Mouse (Mus musculus) forebrain, embryonic 13.5 days (tissue): ENCODE data around the gene Degs1. TPM values are rescaled to one million over a fixed set of nuclear protein-coding genes. Genes with fewer than 3 reads are reported as not detected.
A peak's percentile ranks its signal among the peaks of the same experiment; 100 is the strongest.
"Not testable (repeated sequence)": the region's sequence is repeated elsewhere in the genome, so short reads cannot be mapped to it uniquely, and the experiment has no call there.

Experiments used
- ATAC-seq: fragments of 200-750 bp; cut with Nextera tagmentation; 2 replicates; pipeline ENCODE4 v1.8.0; 2017
- H3K27ac ChIP-seq: fragments of 300-500 bp; sonication (generic); 2 replicates; pipeline ENCODE4 v1.5.1; 2015; ENCODE audit warnings: inconsistent platforms, mild to moderate bottlenecking, moderate library complexity
- H3K27me3 ChIP-seq: fragments of 300-500 bp; sonication (generic); 2 replicates; pipeline ENCODE4 v1.6.1; 2015; ENCODE audit warnings: mild to moderate bottlenecking, inconsistent platforms
- H3K36me3 ChIP-seq: fragments of 300-500 bp; sonication (generic); 2 replicates; pipeline ENCODE4 v1.6.1; 2015; ENCODE audit warnings: mild to moderate bottlenecking, inconsistent platforms; ENCODE audit not compliant: poor library complexity, severe bottlenecking
- H3K4me1 ChIP-seq: fragments of 300-500 bp; sonication (generic); 2 replicates; pipeline ENCODE4 v1.6.1; 2015; ENCODE audit warnings: inconsistent platforms
- H3K4me2 ChIP-seq: fragments of 300-500 bp; sonication (generic); 2 replicates; pipeline ENCODE4 v1.6.1; 2015; ENCODE audit warnings: inconsistent platforms, mild to moderate bottlenecking, moderate library complexity
- H3K4me3 ChIP-seq: fragments of 300-500 bp; sonication (generic); 2 replicates; pipeline ENCODE4 v1.5.1; 2015; ENCODE audit warnings: mild to moderate bottlenecking, inconsistent platforms
- H3K9ac ChIP-seq: fragments of 300-500 bp; sonication (generic); 2 replicates; pipeline ENCODE4 v1.6.1; 2015; ENCODE audit warnings: mild to moderate bottlenecking, inconsistent platforms
- H3K9me3 ChIP-seq: fragments of 300-500 bp; sonication (generic); replicated peaks from 2 replicates; pipeline ENCODE4 v1.6.1; 2016; ENCODE audit warnings: inconsistent platforms
- WGBS: fragments of 180-500 bp; shearing (Covaris S2); methylation state at CpG from one replicate; pipeline ENCODE4 v1.1.7; 2015; 5-methylcytosine and 5-hydroxymethylcytosine counted together
- polyA plus RNA-seq: library from polyadenylated mRNA; unstranded; fragments of >200 nt; fragmentation: Nextera tagmentation; extraction: Ambion mirVana; gene quantifications from 2 replicates; pipeline ENCODE4 v1.2.1, GENCODE M21; 2015

Gene Degs1
- polyA plus RNA-seq, 1 experiment from 2014 or later: 49.3 TPM

GRCm38 (mm10) chr1:182297246-182297645 is 14.6 kb upstream of the Degs1 start:
- no peak overlapping the region for H3K4me2 ChIP-seq
- no peak for ATAC-seq
- no peak overlapping the region for H3K27ac ChIP-seq
- H3K9me3 ChIP-seq: peaks cover 6% of the 10 kb centered on the region
- H3K27me3 ChIP-seq: peaks cover 3% of the 10 kb centered on the region; the same call in 1 of the 2 replicates
- no peaks in the 10 kb centered on the region for H3K4me1 ChIP-seq
- 25% methylated on average over 3 of the region's 3 CpGs for WGBS
- no peak overlapping the region for H3K9ac ChIP-seq
- no peak overlapping the region for H3K4me3 ChIP-seq
- H3K36me3 ChIP-seq: no peaks in the 10 kb centered on the region

GRCm38 (mm10) chr1:182296816-182297215 is 14.2 kb upstream of the Degs1 start:
- no peaks in the 10 kb centered on the region for H3K36me3 ChIP-seq
- H3K27ac ChIP-seq: no peak overlapping the region
- no peak overlapping the region for H3K4me2 ChIP-seq
- H3K27me3 ChIP-seq: peaks cover 3% of the 10 kb centered on the region; the same call in 1 of the 2 replicates
- WGBS: 64% methylated on average over 6 of the region's 6 CpGs
- H3K9ac ChIP-seq: no peak overlapping the region
- H3K4me1 ChIP-seq: no peaks in the 10 kb centered on the region
- H3K9me3 ChIP-seq: peaks cover 6% of the 10 kb centered on the region
- H3K4me3 ChIP-seq: no peak overlapping the region
- ATAC-seq: no peak

DNA sequence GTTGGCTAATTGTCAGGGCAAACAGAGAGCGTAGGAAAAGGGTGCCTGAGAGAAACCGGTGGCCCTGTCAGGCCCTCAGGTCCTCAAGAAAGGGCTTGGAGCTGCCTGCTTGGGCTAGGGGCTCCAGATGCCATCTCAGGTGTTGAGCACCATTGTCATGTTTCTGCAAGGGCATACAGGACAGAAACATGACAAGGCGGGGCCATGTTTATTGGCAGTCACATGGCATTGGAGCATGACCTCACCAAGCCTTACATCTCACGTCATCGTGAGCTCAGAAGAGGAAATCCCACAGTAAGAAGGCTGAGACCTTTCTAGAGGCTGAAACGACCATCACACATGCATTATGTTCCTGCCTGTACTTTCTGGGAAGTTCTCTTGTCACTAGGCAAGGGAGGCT is 13.5 kb upstream of the Degs1 start:
- Histone ChIP-seq H3K27me3 (peaks cover 3% of the 10 kb centered on the region; the same call in 1 of the 2 replicates), H3K4me1 (no peaks in the 10 kb centered on the region), H3K36me3 (no peaks in the 10 kb centered on the region), H3K4me3 (no peak overlapping the region), H3K9me3 (peaks cover 6% of the 10 kb centered on the region), H3K9ac (no peak overlapping the region), H3K4me2 (no peak overlapping the region), H3K27ac (no peak overlapping the region)
- ATAC-seq: no peak
- 89% methylated on average over 6 of the region's 6 CpGs for WGBS

GRCm38 (mm10) chr1:182292291-182292690 is 9.7 kb upstream of the Degs1 start:
- no peak overlapping the region for H3K9ac ChIP-seq
- H3K4me2 ChIP-seq: no peak overlapping the region
- no peaks in the 10 kb centered on the region for H3K36me3 ChIP-seq
- H3K27me3 ChIP-seq: peaks cover 3% of the 10 kb centered on the region; the same call in 1 of the 2 replicates
- ATAC-seq: no peak
- H3K4me1 ChIP-seq: no peaks in the 10 kb centered on the region
- no peak overlapping the region for H3K27ac ChIP-seq
- peaks cover 6% of the 10 kb centered on the region for H3K9me3 ChIP-seq
- no peak overlapping the region for H3K4me3 ChIP-seq
- 91% methylated on average over 4 of the region's 4 CpGs for WGBS

DNA sequence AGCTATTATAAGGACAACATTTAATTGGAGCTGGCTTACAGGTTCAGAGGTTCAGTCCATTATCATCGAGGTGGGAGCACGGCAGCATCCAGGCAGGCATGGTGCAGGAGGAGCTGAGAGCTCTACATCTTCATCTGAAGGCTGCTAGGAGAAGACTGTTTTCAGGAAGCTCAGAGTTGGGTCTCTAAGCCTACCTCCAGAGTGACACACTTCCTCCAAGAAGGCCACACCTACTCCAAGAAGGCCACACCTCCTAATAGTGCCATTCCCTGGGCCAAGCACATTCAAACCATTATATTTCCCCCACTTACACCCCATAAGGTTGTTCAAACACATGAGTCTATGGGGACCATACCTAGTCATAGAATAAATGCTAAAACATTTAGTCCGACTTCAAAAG is 8.1 kb upstream of the Degs1 start:
- H3K4me1 ChIP-seq, H3K9ac ChIP-seq, H3K27ac ChIP-seq, H3K4me3 ChIP-seq, H3K27me3 ChIP-seq, H3K4me2 ChIP-seq, H3K36me3 ChIP-seq, ATAC-seq, H3K9me3 ChIP-seq: not testable (repeated sequence)
- 88% methylated on average over 3 of the region's 3 CpGs for WGBS

DNA sequence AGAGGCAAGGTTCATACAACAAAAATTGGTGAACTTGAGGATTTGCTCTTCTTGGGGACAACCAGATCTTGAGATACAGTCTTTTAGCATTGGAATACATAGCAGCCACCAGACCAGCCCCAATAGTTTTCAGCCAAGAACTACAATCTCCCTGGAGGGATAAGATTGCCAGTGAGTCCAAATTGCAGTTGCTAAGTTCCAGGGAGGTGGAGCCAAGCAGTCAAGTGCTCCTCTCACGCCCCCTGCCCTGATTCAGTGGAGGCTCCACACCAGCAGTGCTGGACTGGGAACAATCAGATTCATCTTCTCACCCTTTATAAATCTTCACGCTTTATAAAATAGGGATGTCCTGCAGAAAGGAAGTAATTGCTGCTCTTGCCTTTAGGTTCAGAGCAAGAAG is 7.2 kb upstream of the Degs1 start:
- 0 out of 2 replicates have a peak, but pooled peaks cover under 1% of the 10 kb centered on the region for H3K9me3 ChIP-seq
- no peak overlapping the region for H3K27ac ChIP-seq
- 0 out of 2 replicates have a peak, but pooled peaks cover 2% of the 10 kb centered on the region for H3K27me3 ChIP-seq
- no peaks in the 10 kb centered on the region for H3K36me3 ChIP-seq
- no peak overlapping the region for H3K4me3 ChIP-seq
- ATAC-seq: no peak
- no peak overlapping the region for H3K4me2 ChIP-seq
- no peaks in the 10 kb centered on the region for H3K4me1 ChIP-seq
- H3K9ac ChIP-seq: no peak overlapping the region
- WGBS: 82% methylated on average over 2 of the region's 2 CpGs

DNA sequence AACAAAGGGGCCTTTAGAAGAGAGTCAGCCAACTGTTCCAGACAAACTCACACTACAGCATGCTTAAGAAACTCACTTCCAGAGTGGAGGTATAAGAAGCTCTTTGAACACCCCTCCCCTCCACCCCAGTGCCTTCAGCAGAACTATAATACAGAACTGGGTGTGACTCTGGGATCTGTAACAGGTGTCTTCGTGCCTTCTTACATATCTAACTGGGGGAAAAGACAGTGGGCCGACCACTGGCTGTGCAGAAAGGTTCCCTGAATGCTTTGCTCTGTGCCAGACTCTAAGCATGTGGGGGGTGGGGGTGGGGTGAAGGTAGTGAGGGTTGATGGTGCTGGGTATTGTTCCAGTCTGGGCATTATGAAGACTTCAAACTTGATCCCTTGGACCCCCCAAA is 6.0 kb upstream of the Degs1 start:
- Histone ChIP-seq H3K4me1 (no peaks in the 10 kb centered on the region), H3K9ac (no peak overlapping the region), H3K9me3 (no peaks in the 10 kb centered on the region), H3K36me3 (no peaks in the 10 kb centered on the region), H3K4me2 (no peak overlapping the region), H3K27ac (no peak overlapping the region), H3K27me3 (peaks cover 9% of the 10 kb centered on the region), H3K4me3 (no peak overlapping the region)
- no peak for ATAC-seq
- WGBS: 42% methylated on average over 2 of the region's 2 CpGs

- 75% methylated on average over 7 of the region's 7 CpGs for WGBS
- peaks cover 14% of the 10 kb centered on the region for H3K27me3 ChIP-seq
- ATAC-seq: no peak
- H3K27ac ChIP-seq: no peak overlapping the region
- H3K4me2 ChIP-seq: no peak overlapping the region
- H3K4me1 ChIP-seq: peaks cover 4% of the 10 kb centered on the region; the same call in 1 of the 2 replicates
- no peaks in the 10 kb centered on the region for H3K9me3 ChIP-seq
- no peak overlapping the region for H3K9ac ChIP-seq
- no peaks in the 10 kb centered on the region for H3K36me3 ChIP-seq
- no peak overlapping the region for H3K4me3 ChIP-seq
These were observed 5.2 kb upstream of the Degs1 start for GRCm38 (mm10) chr1:182287781-182288180.

- Histone ChIP-seq H3K9me3 (no peaks in the 10 kb centered on the region), H3K36me3 (no peaks in the 10 kb centered on the region), H3K4me3 (no peak overlapping the region), H3K4me1 (peaks cover 20% of the 10 kb centered on the region), H3K4me2 (no peak overlapping the region), H3K9ac (no peak overlapping the region), H3K27ac (no peak overlapping the region), H3K27me3 (peaks cover 14% of the 10 kb centered on the region)
- ATAC-seq: no peak
- 99% methylated on average over 2 of the region's 2 CpGs for WGBS
These were observed 2.2 kb upstream of the Degs1 start for GRCm38 (mm10) chr1:182284795-182285194.

- peak overlapping the region; percentile 77 for H3K4me3 ChIP-seq
These were observed 627 bp upstream of the Degs1 start for GRCm38 (mm10) chr1:182283231-182283630.

DNA sequence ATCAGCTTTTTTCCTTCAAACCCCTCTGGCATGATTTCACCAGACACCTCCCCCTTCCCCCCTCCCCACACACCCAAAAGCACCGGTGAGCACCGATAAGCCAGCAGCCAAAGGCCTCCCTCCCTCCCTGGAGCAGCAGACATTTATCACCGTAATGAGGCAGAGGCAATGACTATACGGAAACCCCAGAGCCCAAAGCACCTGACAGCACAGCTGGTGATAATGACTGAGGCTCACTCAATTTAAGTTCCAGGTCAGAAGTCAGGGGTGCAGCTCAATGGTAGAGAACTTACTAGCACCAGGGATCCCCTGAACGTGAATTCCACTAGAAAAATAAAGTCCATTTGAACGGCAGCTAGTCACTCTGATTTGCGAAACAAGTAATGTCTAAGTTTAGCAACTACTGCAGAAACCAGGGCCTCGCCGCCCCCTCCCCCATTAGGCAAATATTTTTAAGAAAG is 1.3 kb downstream of the Degs1 start:
- 24% methylated on average over 9 of the region's 9 CpGs for WGBS
- peak overlapping the region; percentile 71 for H3K4me2 ChIP-seq
- H3K4me3 ChIP-seq: peak overlapping the region; percentile 77
- peak overlapping the region; percentile 85 for H3K9ac ChIP-seq
- peaks cover 20% of the 10 kb centered on the region for H3K4me1 ChIP-seq
- no peak overlapping the region for H3K27ac ChIP-seq
- peaks cover 14% of the 10 kb centered on the region for H3K27me3 ChIP-seq
- peaks cover 29% of the 10 kb centered on the region for H3K36me3 ChIP-seq
- H3K9me3 ChIP-seq: no peaks in the 10 kb centered on the region
- no peak for ATAC-seq

More at GRCm38 (mm10) chr1:182283231-182283630, 627 bp upstream of the Degs1 start:
- H3K9me3 ChIP-seq: no peaks in the 10 kb centered on the region
- H3K27me3 ChIP-seq: peaks cover 14% of the 10 kb centered on the region
- H3K27ac ChIP-seq: no peak overlapping the region
- no peak for ATAC-seq
- peaks cover 20% of the 10 kb centered on the region for H3K4me1 ChIP-seq
- H3K4me2 ChIP-seq: peak overlapping the region; percentile 71
- WGBS: 32% methylated on average over 7 of the region's 7 CpGs
- H3K36me3 ChIP-seq: peaks cover 10% of the 10 kb centered on the region
- no peak overlapping the region for H3K9ac ChIP-seq

- H3K4me3 ChIP-seq: peak overlapping the region; percentile 77
- peaks cover 14% of the 10 kb centered on the region for H3K27me3 ChIP-seq
- peak overlapping the region; percentile 71 for H3K4me2 ChIP-seq
- ATAC-seq: no peak
- H3K9ac ChIP-seq: 0 out of 2 replicates have a peak overlapping the region, but pooled peaks have one; percentile 17
- no peaks in the 10 kb centered on the region for H3K9me3 ChIP-seq
- H3K36me3 ChIP-seq: peaks cover 34% of the 10 kb centered on the region
- peaks cover 20% of the 10 kb centered on the region for H3K4me1 ChIP-seq
- no peak overlapping the region for H3K27ac ChIP-seq
- WGBS: 58% methylated on average over 11 of the region's 11 CpGs
These were observed 2.0 kb downstream of the Degs1 start for GRCm38 (mm10) chr1:182280577-182280976.

DNA sequence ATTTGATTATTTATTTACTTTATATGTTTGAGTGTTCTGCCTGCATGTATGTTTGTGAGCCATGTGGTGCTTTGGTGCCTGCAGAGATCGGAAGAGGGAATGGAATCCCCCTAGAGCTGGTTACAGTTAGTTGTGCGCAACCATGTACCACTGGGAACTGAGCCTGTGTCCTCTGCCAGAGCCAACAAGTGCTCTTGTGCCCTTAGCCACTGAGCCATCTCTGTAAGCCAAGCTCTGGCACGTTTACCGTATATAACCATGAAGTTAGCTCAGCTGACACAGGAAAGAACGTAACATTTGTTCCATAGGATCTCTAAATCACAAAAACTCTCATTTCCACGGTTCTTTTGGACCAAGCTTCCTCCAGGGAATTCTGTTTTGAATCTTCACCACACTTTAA is 2.6 kb downstream of the Degs1 start:
- no peak for ATAC-seq
- H3K27me3 ChIP-seq: peaks cover 14% of the 10 kb centered on the region
- peaks cover 20% of the 10 kb centered on the region for H3K4me1 ChIP-seq
- H3K4me3 ChIP-seq: no peak overlapping the region
- H3K9me3 ChIP-seq: no peaks in the 10 kb centered on the region
- 92% methylated on average over 6 of the region's 6 CpGs for WGBS
- peaks cover 40% of the 10 kb centered on the region for H3K36me3 ChIP-seq
- no peak overlapping the region for H3K27ac ChIP-seq
- no peak overlapping the region for H3K9ac ChIP-seq
- no peak overlapping the region for H3K4me2 ChIP-seq
